Mouse (Mus musculus) left cerebral cortex, postnatal 14 days (tissue): ENCODE data around the gene Rpa2. TPM values are rescaled to one million over a fixed set of nuclear protein-coding genes. Genes with fewer than 3 reads are reported as not detected.
A peak's percentile ranks its signal among the peaks of the same experiment; 100 is the strongest.

Source experiments
- DNase-seq, 2 experiments: peaks; one replicate each; pipeline ENCODE4 v3.0.0; 2021 to 2022; ENCODE audit warnings: low spot score in 2 of 2, mixed read lengths in 1 of 2
- intact Hi-C: fragments of 180-260 bp; cut with DNase I; formaldehyde crosslinking; loops from one replicate; pipeline ENCODE4 v1.15.1; 2025
- total RNA-seq, 2 experiments: library from RNA; stranded (reverse); gene quantifications; 2 replicates each; pipeline ENCODE4 v1.2.3; 2021

Rpa2 gene
- total RNA-seq, 2 experiments from 2014 or later = 12.1 to 13.3 TPM

- intact Hi-C loops = no loop called here
- no peak for DNase-seq
Observed at GRCm38 (mm10) chr4:132799845-132800244, 31.7 kb downstream of the Rpa2 start.

DNA sequence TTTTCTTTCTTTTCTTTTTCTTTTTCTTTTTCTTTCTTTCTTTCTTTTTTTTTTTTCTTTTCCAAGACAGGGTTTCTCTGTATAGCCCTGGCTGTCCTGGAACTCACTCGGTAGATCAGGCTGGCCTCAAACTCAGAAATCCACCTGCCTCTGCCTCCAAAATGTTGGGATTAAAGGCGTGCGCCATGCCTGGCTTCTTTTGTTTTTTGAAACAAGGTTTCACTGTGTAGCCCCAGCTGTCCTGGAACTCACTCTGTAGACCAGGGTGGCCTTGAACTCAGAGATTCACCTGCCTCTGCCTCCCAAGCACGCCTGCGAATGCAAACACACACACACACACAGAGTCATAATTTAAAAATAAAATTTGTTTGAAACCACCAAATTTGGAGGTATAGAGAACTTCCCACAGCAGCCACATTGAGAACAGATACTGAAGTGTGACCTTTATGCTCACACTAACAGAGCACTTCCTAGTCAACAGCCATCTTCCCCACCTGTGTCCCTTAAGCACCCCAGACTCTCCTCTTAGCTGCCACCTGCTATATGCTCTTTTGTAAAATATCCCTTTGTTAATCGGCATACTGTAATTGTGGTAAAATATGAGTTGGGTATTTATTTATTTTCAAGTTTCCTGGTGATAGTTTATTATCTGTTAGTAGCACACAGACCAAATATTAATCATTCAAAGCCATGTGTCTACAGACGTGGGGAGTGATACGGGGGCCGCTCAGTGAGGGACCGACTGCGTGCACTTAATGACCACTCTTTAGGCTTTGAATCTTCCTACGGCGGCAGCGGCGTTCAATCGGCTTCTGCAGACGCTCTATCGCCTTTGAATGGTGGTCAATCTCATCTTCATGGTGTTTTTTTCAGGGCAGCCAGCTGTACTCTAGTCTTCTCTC, 33.3 kb downstream of the Rpa2 start:
- DNase-seq = no peak
- intact Hi-C loops = no loop called here

DNA sequence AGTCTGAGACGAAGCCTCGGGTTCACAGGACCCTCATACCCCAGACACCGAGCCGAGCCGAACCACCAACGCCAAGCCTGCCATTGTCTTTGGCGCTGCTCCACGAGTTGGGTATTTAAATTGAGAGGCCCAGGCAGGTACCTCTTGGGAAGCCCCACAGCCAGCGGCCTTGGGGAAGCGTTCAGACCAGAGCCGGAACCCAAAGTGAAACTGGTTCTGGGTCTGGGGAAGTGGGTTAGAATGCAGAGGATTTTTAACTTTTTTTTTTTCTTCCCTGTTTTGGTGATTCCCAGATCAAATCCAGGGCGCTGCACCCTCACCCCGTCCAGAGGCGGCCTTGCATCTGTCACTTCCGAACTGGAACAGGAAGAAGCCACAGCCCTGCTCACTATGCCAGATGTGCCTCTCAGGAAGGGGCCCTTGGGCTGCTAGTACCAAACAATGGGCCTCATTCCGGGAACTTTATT, 34.1 kb downstream of the Rpa2 start:
- intact Hi-C loops = no loop called here
- no peak for DNase-seq

DNA sequence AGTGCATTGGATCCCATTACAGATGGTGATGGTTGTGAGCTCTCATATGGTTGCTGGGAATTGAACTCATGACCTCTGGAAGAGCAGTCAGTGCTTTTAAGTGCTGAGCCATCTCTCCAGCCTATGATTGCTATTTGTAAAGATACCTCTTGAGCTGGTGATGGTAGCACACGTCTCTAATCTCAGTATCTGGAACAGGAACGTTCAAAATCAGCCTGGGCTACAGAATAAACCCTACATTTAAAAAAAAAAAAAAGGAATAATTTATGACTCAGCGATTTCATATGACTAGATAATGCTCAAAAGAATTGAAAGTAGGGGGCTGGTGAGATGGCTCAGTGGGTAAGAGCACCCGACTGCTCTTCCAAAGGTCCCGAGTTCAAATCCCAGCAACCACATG, 35.1 kb downstream of the Rpa2 start:
- intact Hi-C loops = no loop called here

GRCm38 (mm10) chr4:132803876-132804275, 35.7 kb downstream of the Rpa2 start:
- no peak for DNase-seq
- intact Hi-C loops = no loop called here

More for the DNA sequence above, 35.1 kb downstream of the Rpa2 start:
- no peak for DNase-seq

DNA sequence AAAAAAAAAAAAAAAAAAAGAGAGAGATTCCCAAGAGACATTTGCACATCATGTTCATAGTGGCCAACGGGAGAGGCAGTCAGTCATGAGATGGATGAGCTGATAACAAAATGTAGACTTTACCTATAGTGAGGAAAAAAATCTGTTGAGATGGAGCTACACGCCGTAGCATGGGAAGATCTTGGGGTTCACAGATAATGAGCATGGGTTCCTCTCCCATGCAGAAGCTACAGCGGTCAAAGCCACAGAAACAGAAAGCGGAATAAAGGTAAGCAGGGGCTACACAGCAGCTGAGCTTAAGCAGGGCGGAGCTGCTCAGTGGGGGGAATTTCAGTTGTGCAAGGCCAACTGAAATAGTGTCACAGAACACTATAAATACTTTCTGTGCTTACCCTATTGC, 36.2 kb downstream of the Rpa2 start:
- intact Hi-C loops = no loop called here
- no peak for DNase-seq

DNA sequence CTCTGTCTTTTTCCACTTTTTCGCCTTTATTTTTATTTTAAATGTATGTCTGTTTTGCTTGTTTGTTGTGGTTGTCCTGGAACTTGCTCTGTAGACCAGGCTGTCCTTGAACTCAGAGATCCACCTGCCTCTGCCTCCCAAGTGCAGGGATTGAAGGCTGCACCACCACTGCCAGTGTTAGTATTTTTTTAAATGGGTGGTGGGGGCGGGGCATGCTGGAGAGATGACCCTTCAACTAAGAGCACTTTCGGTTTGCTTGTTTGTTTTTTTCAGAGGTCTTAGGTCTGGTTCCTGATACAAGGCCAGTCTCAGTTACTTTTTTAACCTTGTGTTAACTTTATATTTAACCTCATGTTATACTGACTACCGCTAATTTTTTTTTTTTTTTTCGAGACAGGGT, 37.0 kb downstream of the Rpa2 start:
- intact Hi-C loops = no loop called here
- DNase-seq = no peak

GRCm38 (mm10) chr4:132805599-132806197, 37.6 kb downstream of the Rpa2 start:
- intact Hi-C loops = no loop called here
- no peak for DNase-seq

DNA sequence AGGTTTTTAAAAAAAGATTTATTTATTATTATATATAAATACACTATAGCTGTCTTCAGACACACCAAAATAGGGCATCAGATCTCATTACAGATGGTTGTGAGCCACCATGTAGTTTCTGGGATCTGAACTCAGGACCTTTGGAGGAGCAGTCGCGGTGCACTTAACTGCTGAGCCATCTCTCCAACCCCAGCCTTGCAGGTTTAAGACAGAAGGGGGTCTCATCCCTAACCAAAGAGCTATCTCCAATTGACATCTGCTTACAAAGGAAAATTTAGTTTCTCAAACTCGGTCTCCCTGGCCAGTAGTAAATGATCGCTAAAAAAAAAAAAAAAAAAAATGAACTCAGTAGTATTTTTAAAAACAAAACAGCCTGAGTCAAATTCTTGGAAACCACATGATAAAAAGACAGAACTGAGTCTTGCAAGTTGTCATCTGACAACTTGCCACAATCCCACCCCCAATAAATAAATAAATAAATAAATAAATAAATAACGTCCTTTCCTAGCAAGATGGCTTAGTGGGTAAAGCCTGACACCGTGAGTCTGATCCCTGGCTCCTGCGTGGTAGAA, 38.6 kb downstream of the Rpa2 start:
- DNase-seq = no peak
- intact Hi-C loops = no loop called here

DNA sequence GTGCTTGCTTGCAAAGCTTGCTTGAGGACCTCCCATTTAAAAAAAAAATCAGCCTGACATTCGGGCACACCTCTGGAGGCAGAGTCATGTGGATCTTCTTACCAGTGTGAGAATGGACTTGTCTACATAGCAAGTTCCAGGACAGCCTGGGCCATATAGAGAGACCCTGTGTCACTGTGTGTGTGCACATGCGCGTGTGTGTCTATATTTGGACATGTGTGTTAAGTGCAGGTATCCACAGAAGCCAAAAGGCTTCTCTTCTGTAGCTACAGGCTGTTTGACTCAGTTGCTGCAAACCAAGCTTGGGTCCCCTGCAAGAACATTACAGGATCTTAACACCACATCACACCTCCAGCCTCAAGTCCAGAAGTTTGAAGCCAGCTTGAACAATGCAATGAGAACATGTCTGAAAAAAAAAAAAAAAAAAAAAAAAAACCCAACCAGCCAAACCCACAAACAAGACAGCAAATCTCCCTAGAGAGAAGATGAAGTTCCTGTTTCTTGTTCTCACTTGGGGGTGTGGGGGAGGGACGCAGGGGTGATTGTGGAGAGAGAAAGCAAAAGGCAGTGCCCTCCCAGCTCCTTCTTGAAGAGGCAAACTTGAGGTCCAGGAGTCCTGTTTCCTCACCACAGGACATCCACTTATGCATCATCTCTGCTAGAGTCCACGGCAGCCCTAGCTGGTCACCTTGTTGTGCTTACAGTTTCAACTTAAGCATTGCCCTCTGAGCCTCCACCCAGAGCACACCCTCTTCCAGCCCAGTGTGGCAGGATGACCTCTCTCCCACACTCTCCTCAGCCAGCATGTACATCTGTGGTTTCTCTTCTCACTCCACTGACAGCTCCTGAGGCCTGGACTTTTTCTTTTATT, 39.9 kb downstream of the Rpa2 start:
- DNase-seq = no peak
- intact Hi-C loops = no loop called here

- peak; percentile 57 to 65 for DNase-seq
- intact Hi-C loops = no loop called here
Observed at GRCm38 (mm10) chr4:132809621-132810020, 41.5 kb downstream of the Rpa2 start.

DNA sequence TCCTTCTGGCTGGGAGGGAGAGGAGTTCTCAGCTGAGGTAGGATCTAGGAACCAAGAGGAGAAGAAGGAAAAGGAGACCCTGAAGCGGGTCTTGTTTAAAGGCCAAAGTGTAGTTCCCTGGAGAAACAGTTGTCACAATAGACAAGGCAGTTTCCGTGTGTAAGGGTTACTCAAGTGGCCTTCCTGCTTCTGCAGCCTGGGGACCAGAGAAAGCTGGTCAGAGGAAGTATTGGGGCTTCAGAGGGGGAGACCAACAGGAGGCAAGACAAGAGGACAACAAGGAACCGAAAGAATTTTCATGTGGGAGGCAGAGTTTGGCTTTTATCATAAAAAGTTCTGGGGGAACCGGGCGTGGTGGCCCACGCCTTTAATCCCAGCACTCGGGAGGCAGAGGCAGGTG, 48.3 kb downstream of the Rpa2 start:
- intact Hi-C loops = no loop called here
- no peak for DNase-seq

GRCm38 (mm10) chr4:132816855-132817254, 48.7 kb downstream of the Rpa2 start:
- intact Hi-C loops = no loop called here
- DNase-seq = no peak

- no peak for DNase-seq
- intact Hi-C loops = no loop called here
Observed at GRCm38 (mm10) chr4:132818442-132818841, 50.3 kb downstream of the Rpa2 start.

DNA sequence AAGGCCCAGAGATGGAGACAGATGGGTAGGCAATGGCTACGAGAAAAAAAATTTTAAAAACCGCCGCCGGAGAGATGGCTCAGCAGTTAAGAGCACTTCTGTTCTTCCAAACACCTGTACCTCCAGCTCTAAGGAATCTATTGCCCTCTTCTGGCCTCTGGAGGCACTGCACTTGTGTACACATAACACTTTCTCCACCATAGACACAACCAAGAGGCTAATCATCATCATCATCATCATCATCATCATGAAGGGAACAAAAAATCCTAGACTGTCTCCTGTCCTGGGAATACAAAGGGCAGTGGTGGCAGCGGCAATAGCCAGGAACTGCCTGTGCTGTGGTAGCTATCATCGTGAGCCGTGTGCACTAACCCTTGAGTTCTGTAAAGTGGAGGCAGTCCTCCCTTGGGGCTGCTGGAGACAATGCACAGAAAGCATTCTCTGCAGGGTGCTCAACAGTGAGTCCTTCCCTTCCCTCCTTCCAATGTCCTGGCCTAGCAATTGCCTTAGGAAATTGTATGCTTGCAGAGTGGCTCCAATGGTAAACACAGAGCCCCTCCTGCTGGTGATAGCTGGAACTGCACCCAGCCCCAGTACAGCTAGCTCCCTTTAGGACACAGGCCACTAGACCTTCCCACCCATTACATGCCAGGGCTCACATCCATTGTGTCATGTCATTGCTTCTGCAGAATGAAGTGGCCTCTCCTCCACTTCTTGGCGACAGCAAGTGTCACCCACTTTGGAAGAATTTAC, 55.7 kb downstream of the Rpa2 start:
- DNase-seq = peak; percentile 73 to 78
- intact Hi-C loops = loop anchor here (2.0 to 10.0 kb wide), 2 partner anchors 47 to 129 kb away; no protein-coding TSS in a partner anchor
